Mouse (Mus musculus) stomach, postnatal 0 days (tissue): ENCODE measurements around the gene Ufc1.

Experiments
- CTCF ChIP-seq: IDR thresholded peaks from 2 replicates; pipeline ENCODE4 v1.5.1; 2016; ENCODE audit warnings: antibody characterized with exemption, low read depth, mild to moderate bottlenecking, moderate library complexity
- EP300 ChIP-seq: optimal IDR thresholded peaks from 2 replicates; pipeline ENCODE3; 2016; ENCODE audit warnings: antibody characterized with exemption

DNA sequence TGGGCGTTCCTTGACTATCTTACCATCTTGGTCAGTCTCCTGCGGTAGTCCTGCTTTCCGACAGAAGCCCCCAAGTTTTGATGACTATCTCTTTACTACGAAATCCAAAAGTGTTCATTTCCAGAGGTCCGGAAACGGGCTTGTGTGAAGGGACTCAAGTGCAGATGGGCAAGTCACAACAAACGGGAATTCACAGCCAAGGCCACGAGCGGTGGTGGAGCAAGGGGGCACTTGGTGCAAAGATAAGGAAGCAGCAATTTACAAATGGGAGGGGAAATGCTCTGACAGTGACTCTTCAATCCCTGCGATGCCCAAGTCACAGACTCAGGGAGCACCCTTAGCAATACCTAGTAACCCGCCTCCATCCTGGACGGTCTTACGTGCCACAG is 47.4 kb downstream of the Ufc1 start:
- no peak for TF ChIP-seq CTCF
- TF ChIP-seq EP300 = no peak
